Mouse (Mus musculus) hindbrain, embryonic 13.5 days (tissue): ENCODE measurements around the gene Rwdd3. TPM values are rescaled to one million over a fixed set of nuclear protein-coding genes. Genes with fewer than 3 reads are reported as not detected.

ENCODE experiments used
- ATAC-seq: fragments of 200-750 bp; cut with Nextera tagmentation; 2 replicates; pipeline ENCODE4 v1.8.0; 2017; ENCODE audit warnings: moderate TSS enrichment; ENCODE audit not compliant: low FRiP score
- H3K27ac ChIP-seq: fragments of 300-500 bp; sonication (generic); 2 replicates; pipeline ENCODE4 v1.5.1; 2015; ENCODE audit warnings: inconsistent platforms, mild to moderate bottlenecking, moderate library complexity
- H3K27me3 ChIP-seq: fragments of 300-500 bp; sonication (generic); 2 replicates; pipeline ENCODE4 v1.6.1; 2015; ENCODE audit warnings: mild to moderate bottlenecking, inconsistent platforms
- H3K36me3 ChIP-seq: fragments of 300-500 bp; sonication (generic); 2 replicates; pipeline ENCODE4 v1.6.1; 2015; ENCODE audit warnings: mild to moderate bottlenecking, inconsistent platforms
- H3K4me1 ChIP-seq: fragments of 300-500 bp; sonication (generic); replicated peaks from 2 replicates; pipeline ENCODE4 v1.6.1; 2015; ENCODE audit warnings: inconsistent platforms
- H3K4me2 ChIP-seq: fragments of 300-500 bp; sonication (generic); 2 replicates; pipeline ENCODE4 v1.6.1; 2015; ENCODE audit warnings: inconsistent platforms, mild to moderate bottlenecking, moderate library complexity
- H3K4me3 ChIP-seq: fragments of 300-500 bp; sonication (generic); 2 replicates; pipeline ENCODE4 v1.5.1; 2015; ENCODE audit warnings: mild to moderate bottlenecking, inconsistent platforms
- H3K9ac ChIP-seq: fragments of 300-500 bp; sonication (generic); 2 replicates; pipeline ENCODE4 v1.6.1; 2015; ENCODE audit warnings: mild to moderate bottlenecking, inconsistent platforms
- H3K9me3 ChIP-seq: fragments of 300-500 bp; sonication (generic); 2 replicates; pipeline ENCODE4 v1.6.1; 2016; ENCODE audit warnings: inconsistent platforms
- WGBS: fragments of 180-500 bp; shearing (Covaris S2); methylation state at CpG from one replicate; pipeline ENCODE4 v1.1.7; 2015; 5-methylcytosine and 5-hydroxymethylcytosine counted together
- polyA plus RNA-seq: library from polyadenylated mRNA; unstranded; fragments of >200 nt; fragmentation: Nextera tagmentation; extraction: Ambion mirVana; gene quantifications from 2 replicates; pipeline ENCODE4 v1.2.1, GENCODE M21; 2015

Rwdd3 gene
- polyA plus RNA-seq, 1 experiment from 2014 or later = 6.4 TPM

GRCm38 (mm10) chr3:121107481-121107880 is 64.0 kb downstream of the Rwdd3 start:
- no peak for ATAC-seq
- H3K27me3 ChIP-seq = no peaks in the 10 kb centered on the region
- no peak overlapping the region for H3K4me3 ChIP-seq
- no peak overlapping the region for H3K27ac ChIP-seq
- no peaks in the 10 kb centered on the region for H3K36me3 ChIP-seq
- no peaks in the 10 kb centered on the region for H3K9me3 ChIP-seq
- no peak overlapping the region for H3K9ac ChIP-seq
- H3K4me1 ChIP-seq = 0 out of 2 replicates have a peak, but pooled peaks cover 5% of the 10 kb centered on the region
- H3K4me2 ChIP-seq = no peak overlapping the region
- 91% methylated on average over 6 of the region's 6 CpGs for WGBS

DNA sequence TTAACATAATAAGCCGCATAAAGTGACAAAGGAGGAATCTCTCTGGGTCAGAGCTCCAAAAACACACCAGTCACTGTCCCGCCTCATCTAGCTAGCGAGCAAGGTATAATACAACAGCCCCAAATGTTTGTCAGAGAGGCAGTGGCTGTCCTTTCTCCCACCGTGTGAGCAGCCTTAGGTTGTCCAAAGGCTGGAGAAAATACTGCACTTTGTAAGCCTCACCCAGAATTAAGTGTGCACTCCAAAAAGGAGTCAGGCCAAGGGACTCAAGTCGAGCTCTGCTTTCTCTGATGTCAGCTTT is 66.1 kb downstream of the Rwdd3 start:
- Histone ChIP-seq H3K4me1 (0 out of 2 replicates have a peak, but pooled peaks cover under 1% of the 10 kb centered on the region), H3K27ac (no peak overlapping the region), H3K4me2 (peak overlapping the region; percentile 42; the same call in 1 of the 2 replicates), H3K9ac (no peak overlapping the region), H3K27me3 (no peaks in the 10 kb centered on the region), H3K4me3 (no peak overlapping the region), H3K36me3 (no peaks in the 10 kb centered on the region), H3K9me3 (no peaks in the 10 kb centered on the region)
- 0 out of 2 replicates have a peak, but pooled peaks have one; percentile 50 for ATAC-seq
- 70% methylated on average over 5 of the region's 5 CpGs for WGBS

Other genes with a start within 250 kb of the Rwdd3 start
- gene Tmem56, start 111.4 kb upstream of the Rwdd3 start, polyA plus RNA-seq = 1.3 and 1.5 TPM in 2 replicates
- 34.1 and 39.7 TPM in 2 replicates for gene Alg14, start 120.1 kb upstream of the Rwdd3 start, polyA plus RNA-seq